Mouse (Mus musculus) frontal cortex, postnatal 25 days (tissue): ENCODE data around the gene Nin.
A peak's percentile ranks its signal among the peaks of the same experiment; 100 is the strongest.

Experiments used
- DNase-seq, 2 experiments: peaks; one replicate each; pipeline ENCODE4 v3.0.0; 2022; ENCODE audit warnings: low spot score in 2 of 2

The Nin gene

DNA sequence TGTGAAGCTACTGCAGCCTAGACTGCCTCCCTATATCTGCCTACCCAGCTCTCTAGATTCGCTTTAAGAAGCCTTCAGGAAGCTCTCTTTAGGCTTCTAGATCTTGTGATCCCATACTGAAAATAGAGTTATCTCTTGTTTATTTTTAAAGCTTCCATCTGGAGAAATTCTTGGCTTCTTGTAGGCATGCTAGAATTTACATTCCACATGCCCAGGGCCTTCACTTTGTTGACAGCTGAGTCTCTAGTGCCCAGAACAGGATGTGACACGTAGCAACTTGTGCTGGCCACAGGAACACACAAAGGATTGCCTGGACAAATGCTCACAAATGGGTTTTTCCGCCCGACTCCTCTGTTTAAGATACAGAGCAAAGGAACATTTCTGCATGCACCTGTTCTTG is 97.6 kb downstream of the Nin start:
- DNase-seq: no peak

DNA sequence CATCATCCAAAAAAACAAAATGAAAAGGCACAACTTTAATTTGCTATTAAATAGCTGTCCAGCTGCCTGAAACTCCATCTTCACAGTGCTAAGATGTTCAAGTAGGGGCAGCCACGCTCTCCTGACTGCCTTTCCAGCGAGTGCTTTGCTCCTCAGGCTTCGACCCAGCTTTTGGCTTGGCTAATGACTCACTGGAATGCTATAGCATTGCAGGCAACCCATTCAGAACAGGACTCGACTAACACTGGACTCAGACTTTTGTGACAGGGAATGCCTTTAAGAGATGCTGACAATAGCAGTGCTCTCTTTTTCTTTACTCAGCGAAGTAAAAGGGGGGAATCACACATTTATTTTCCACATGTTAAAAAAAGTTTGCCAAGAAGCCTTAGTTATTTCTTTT is 101.8 kb downstream of the Nin start:
- no peak for DNase-seq

DNA sequence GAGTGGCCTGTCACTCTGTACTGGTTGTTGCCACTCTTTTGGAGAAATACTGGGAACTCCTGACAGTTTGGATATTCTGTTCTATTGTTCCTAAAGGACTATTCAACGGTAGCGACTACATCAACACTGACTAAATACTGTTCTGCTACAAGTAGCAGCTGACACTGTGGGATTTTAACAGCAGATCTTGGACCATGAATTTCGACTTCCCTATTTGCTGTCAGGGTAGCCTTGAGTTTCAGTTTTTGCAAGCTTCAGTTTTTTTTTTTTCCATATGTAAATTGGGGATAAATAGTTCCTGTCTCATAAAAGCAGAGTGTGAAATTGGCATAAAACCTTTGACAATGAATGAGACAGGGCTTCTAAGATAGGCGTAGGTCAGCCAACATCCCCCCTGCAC is 103.2 kb downstream of the Nin start:
- DNase-seq: no peak

DNA sequence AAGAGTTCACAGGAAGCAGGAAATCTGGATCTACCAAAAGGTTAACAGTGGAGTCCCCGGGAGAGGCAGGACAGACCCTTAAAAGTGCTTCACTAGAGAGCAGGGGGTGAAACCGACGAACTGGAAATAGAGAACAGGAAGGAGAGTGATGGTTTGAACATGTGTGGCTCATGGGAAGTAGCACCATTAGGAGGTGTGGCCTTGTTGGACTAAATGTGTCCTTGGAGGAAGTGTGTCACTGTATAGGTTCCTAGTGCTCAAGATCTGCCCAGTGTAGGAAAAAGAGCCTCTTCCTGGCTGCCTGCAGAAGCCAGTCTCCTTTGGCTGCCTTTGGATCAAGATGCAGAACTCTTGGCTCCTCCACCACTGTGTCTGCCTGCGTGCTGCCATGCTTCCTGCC is 108.4 kb downstream of the Nin start:
- DNase-seq: no peak

DNA sequence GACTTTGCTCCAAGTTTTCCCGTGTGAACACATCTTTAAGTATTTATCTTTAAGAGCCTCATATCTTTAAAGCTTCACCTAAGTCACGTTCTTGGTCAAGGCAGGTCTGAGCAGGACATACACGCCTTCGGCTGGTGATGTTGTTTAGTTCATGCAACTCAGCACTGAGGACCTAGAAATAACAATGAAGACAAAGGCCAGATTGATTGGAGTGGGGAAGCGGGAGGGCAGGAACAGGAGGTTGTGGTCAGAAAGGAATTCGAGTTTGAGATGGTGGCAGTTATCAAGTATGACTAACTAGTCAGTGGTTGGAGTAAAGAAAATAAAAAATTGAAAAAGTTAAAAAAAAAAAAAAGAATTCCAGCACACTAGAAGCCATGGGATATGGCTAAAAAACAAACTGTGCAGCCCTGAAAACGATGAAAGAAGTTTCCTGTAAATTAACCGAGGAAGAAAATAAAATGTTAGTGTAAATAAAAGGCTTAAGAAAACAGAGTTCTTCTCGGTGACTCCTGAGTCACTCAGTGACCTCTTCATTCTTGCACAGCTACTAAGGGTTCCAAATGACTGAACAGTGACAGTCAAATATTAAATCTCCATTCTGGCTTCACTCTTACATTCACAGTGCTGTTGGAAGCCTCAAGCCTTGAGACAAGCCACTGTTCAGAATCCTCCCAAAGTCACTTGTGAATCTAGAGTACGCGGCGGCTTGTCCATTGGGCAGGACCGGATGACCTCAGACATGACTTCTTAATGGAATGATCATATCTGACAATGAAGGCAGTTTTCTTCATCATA is 115.1 kb downstream of the Nin start:
- DNase-seq: no peak

DNA sequence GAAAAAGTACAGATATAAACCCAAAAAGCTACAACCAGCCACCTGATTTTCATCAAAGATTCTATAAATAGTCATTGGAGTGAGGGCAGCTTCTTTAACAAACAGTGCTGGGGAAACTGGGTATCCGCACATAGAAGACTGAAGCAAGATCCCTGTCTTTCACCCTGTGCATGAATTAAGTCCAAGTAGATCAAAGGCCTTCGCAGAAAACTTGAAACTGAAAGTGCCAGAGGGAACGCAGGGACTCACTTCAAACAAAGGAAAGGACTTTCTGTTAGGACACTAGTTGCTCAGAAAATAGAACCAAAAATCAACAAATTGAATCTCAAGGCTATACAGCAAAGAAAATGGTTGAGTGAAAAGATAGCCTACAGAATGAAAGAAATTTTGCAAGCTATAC is 118.1 kb downstream of the Nin start:
- DNase-seq: no peak

DNA sequence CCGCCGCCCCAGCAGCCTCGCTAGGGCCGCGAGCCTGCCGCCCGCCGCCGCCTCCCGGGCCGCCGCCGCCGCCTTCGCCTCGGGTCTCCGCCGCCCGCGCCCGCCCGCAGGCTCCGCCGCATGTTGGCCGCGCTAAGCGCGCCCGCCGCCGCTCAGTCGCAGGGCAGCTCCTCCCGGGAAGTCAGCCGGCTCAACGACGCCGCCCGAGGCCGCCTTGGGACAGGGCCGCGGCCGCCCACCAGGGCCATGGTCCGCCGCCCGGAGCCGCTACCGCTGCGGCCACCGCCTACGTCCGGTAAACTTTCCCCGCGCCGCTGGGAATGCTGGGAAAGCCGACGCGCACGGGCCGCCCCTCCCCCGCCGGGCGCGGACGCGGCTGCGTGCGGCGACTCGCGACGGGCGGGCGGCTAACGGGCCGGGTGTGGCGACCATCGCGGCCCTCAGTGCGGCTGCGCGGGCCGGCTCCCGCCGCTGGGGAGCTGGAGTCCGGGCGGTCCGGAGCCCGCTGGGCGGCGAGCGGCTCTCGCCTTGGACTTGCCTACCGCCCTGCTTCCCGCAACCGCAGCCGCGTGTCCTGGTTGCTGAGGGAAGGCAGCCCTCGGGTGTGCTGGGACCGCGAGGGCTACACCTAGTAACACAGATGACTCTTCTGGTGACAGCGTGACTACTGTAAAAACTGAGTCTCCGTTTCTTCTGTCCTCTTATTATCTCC is 126.6 kb downstream of the Nin start, which contains the start of gene Sav1:
Gene Sav1 (minus strand): TSS at position 217 of the 712 bp plus-strand sequence.
- peak; percentile 75 to 82 for DNase-seq

DNA sequence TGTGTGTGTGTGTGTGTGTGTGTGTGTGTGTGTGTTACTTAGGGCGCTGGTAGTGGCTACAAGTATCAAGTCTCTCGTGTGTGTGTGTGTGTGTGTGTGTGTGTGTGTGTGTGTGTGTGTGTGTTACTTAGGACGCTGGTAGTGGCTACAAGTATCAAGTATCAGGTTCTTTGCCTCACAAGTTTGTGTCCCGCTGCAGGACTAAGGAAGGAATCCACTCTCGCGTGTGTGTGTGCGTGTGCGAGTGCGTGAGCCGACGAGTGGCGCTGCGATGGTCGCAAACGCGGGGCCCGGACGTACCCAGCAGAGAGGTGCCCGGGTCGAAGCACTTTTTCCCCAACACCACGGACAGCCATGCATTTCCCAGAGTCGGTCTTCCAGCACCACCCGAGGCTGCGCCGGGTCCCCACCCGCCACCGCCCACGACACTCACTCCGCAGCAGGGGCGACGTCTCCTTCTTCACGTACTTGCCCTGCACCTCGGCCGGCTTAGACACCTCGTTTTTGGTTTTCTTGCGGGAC is 127.2 kb downstream of the Nin start:
- peak; percentile 10 to 26 for DNase-seq

DNA sequence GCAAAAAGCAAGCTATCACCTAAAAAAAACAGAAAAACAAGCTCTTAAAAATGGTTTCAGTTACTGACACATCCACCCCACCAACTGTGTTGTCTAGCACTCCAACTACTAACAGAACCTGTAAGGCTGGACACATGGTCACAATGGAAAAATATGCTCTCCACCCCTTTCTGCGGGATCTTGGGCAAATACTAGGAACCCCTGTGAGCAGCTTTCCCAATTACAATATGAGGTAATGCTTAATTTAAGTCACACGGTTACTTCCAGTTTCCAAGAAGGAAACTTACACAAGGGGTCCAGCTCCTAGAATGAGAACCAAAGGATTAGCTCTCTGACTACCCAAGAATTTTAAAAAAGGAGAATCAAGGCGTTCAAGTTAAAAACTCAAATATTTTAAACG is 128.0 kb downstream of the Nin start:
- DNase-seq: no peak

DNA sequence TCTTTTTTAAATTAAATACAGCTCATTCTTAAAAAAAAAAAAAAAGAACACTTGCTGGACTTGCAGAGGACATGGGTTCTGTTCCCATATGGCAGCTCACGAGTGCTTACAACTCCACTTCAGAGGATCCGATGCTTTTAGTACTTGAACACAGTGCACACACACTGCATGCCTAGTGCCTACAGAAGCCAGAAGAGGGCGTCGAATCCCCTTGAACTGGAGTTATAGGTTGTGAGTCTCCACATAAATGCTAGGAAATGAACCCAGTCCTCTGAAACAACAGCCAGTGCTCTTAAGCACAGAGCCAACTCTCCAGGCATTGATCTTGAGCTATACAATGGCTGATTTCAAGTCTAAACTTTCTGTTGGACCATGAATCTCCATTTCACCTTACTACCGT is 130.6 kb downstream of the Nin start:
- no peak for DNase-seq

DNA sequence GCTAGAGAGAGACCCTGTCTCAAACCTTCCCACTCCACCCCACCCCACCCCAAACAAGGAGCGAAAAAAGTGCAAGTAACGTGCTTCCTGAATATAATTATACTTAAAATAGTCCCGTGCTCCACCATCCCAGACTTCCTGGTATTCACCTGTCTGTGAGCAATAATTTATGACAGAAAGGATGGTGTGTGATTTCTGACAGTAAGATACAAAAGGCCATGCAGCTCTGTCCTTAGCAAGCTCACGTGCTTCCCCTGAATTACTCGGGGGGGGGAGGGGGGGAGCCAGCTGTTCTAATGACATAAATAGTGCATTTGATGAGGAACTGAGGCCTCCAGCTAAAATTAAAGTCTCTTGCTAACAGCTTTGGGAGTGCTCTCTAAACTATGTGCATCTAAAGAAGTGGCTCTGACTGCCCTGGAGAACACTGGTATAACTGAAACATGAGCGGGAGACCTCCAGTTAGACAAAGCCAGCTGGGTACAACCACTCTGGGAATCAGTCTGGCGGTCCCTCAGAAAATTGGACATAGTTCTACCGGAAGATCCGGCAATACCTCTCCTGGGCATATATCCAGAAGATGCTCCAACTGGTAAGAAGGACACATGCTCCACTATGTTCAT is 136.0 kb downstream of the Nin start:
- DNase-seq: no peak

DNA sequence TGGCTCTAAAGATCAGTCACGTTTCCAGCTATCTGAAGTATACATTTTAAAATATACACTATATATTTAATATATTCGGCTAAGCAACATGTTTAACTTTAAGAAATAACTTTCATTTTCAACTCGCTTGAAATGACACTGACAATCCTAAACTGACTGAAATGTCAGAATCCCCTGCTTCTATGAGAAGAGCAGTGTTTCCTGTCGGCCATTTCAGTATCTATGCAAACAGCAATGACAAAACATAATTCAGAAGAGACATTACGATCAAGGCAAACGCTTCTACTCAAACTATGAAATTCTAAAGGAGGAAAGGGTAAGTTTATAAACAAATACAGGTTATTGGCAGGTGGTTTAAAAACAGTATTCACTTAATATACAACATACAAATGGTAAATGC is 136.8 kb downstream of the Nin start:
- DNase-seq: no peak

DNA sequence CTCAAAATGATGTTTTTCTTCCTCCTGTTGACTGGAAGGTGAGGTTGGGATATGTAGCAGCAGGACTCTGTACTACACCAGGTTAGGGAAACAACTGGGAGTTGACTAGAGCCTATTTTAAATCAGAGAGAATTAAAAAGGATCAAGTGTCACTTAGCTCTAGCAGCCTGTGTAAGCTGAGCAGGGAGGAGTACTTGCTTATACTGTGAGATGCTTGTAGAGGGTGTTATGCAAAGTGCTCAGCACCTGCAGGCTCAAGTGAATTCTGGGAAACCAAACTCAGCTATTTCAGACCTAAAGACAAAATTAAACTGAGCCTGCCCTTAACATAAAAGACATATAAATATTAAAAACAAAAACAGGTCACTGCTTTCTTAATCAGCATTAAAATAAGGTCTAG is 139.9 kb downstream of the Nin start:
- DNase-seq: no peak

DNA sequence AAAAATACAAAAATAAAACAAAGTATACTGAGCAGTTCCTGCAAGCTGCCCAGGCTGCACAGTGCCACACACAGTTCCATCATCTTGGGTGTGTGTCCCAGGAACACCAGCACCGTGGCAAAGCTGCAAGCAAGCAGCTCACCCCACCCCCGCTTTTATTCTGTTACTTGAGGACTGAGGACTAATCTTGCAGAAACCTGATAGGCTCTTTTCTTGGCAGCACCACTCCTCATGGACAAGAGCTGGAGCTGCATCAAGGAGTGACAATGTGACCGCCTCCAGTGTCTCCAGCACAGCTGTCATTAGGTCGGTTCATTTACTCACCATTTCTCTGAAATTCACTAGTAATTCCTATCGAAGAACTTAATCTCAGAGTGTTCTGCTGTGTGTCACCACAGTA is 145.4 kb downstream of the Nin start:
- no peak for DNase-seq

DNA sequence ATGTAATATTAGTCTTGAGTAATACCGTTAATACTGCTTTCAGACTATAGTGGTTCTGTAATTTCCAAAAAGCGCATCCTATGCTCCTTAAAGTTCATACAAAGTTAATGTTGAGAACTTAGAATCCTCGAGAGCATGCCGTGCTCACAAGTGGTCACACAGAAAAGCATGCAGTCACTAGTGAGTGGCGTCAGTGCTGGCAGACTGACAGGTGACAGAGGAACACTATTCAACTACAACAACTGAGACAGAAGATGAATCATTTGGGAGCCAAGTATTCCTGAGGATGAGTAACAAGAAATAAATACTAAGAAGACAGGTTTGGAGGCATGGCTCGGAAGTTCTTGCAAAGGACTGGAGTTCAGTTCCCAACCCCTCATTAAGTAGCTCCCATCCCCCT is 146.4 kb downstream of the Nin start:
- no peak for DNase-seq

DNA sequence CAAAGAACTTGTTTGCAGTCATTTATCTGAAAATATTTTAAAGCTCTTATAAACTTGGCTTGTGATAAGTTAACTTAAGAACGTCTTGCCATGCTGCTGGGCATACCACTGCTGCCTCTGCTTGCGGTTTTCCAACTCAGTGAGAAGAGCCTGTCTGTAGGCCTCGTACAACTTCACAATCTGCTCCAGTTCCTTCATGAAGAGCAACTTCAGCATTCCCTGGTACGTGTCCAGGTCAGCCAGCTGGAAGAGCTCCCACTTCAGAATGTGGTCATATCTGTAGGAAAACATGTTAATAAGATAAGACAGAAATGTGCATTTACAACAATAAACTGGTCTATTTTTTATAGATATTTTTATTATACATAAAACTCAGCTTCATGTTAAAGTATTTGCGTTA is 147.4 kb downstream of the Nin start:
- no peak for DNase-seq

DNA sequence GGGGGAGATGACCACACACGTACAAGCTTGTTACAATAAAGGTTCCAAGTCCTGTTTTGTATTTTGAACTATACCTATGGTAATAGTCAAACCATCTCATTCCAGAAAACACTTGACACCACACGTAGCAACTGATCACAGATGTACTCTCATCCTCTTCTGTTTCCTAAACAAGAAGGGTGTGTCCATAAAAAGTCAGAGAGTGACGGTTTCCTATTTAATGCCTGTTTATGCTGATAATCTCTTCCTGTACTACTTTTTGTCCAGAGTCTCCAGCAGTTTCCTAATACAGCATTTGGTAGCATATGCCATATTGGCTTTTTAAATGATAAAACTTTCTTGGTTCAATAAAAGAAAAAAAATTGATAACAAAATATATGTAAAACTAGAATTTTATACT is 147.9 kb downstream of the Nin start:
- DNase-seq: no peak

DNA sequence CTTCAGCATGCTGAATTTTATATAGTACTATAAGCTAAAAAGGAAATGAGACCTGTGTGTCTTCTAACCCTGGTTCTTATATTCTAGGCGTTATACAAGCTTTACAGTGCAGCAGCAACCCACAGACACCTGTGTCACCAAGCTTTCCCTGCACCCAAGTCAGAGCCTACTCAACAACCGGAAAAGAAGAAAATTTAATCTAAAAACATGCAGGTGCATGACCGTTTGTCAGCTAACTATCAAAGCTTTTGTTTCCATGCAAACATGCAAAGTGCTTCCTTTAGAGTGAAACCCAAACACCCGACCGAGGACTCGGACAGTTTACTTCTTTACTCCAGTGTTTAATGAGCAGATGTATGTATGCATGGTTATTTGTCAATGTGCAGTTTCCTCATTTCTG is 150.4 kb downstream of the Nin start:
- no peak for DNase-seq

DNA sequence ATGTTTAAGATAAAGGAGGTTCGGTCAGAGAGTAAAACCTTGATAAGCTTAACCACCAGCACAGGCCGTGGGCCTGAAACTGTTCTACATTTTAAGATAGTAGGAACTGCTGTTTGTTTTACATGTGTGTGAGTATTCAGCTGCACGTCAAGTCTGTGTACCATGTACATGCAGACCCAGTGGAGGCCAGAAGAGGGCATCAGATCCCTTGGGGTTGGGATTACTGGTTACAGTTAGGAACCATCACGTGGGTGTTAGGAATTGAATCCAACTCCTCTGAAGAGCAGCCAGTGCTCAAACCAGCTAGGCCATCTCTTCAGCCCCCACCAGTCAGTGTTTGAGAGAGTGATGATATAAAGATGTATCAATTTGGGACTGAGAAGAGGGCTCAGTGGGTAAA is 151.0 kb downstream of the Nin start:
- peak; percentile 31 to 46 for DNase-seq
